Mouse (Mus musculus): ENCODE data around the gene Lpcat1. TPM values are rescaled to one million over a fixed set of nuclear protein-coding genes. Genes with fewer than 3 reads are reported as not detected.
A peak's percentile ranks its signal among the peaks of the same experiment; 100 is the strongest.

The Lpcat1 gene
- polyA plus RNA-seq, 1 experiment from 2014 or later, result 73.9 TPM

GRCm38 (mm10) chr13:73459189-73459850 is 7.7 kb upstream of the Lpcat1 start:
- CTCF ChIA-PET, result no interaction called here
- DNase-seq (ENCODE audit: low read depth, low spot score) (no peak), ATAC-seq (no peak)
- no peaks in the 10 kb centered on the region for H3K27me3 ChIP-seq
- POLR2A ChIA-PET, result interaction anchor here (0.6 kb wide), 1 partner anchor 20 kb away, joined by 3 read pairs; no protein-coding TSS in a partner anchor
- in situ Hi-C loops (cut with MboI; ENCODE audit: low pct_unique_long_range_greater_than_20kb), result no loop called here
- no peak for TF ChIP-seq CTCF (IDR thresholded peaks at IDR 0.05)

- POLR2A ChIA-PET, result no interaction called here
- TF ChIP-seq CTCF (IDR thresholded peaks at IDR 0.05), result no peak
- DNase-seq (ENCODE audit: low read depth, low spot score), result no peak
- H3K27me3 ChIP-seq, result no peaks in the 10 kb centered on the region
- CTCF ChIA-PET, result no interaction called here
- in situ Hi-C loops (cut with MboI; ENCODE audit: low pct_unique_long_range_greater_than_20kb), result no loop called here
- no peak for ATAC-seq
Observed at GRCm38 (mm10) chr13:73461551-73461950, 5.4 kb upstream of the Lpcat1 start.

- in situ Hi-C loops (cut with MboI; ENCODE audit: low pct_unique_long_range_greater_than_20kb), result loop anchor here (5.0 kb wide), 1 partner anchor 38 kb away; no protein-coding TSS in a partner anchor
- H3K27me3 ChIP-seq, result no peaks in the 10 kb centered on the region
- no peak for TF ChIP-seq CTCF (IDR thresholded peaks at IDR 0.05)
- CTCF ChIA-PET, result interaction anchor here (1.1 to 2.7 kb wide), 6 partner anchors 10 to 39 kb away, joined by 3 to 10 read pairs (median 6); no protein-coding TSS in a partner anchor
- POLR2A ChIA-PET, result no interaction called here
- ATAC-seq, result no peak
- DNase-seq (ENCODE audit: low read depth, low spot score), result no peak
Observed at GRCm38 (mm10) chr13:73465156-73465555, 1.8 kb upstream of the Lpcat1 start.

GRCm38 (mm10) chr13:73466411-73466810 is 586 bp upstream of the Lpcat1 start:
- no peak for DNase-seq (ENCODE audit: low read depth, low spot score)
- ChIA-PET POLR2A (interaction anchor here (0.7 to 2.0 kb wide), 3 partner anchors 25 to 263 kb away, joined by 5 to 8 read pairs (median 7); no protein-coding TSS in a partner anchor), CTCF (interaction anchor here (1.0 to 2.7 kb wide), 7 partner anchors 11 to 40 kb away, joined by 3 to 10 read pairs (median 5); no protein-coding TSS in a partner anchor)
- in situ Hi-C loops (cut with MboI; ENCODE audit: low pct_unique_long_range_greater_than_20kb), result loop anchor here (5.0 kb wide), 1 partner anchor 39 kb away; no protein-coding TSS in a partner anchor
- no peak for TF ChIP-seq CTCF (IDR thresholded peaks at IDR 0.05)
- no peaks in the 10 kb centered on the region for H3K27me3 ChIP-seq
- no peak for ATAC-seq

GRCm38 (mm10) chr13:73467421-73468237 is 632 bp downstream of the Lpcat1 start:
- no peak for TF ChIP-seq CTCF (IDR thresholded peaks at IDR 0.05)
- ChIA-PET POLR2A (interaction anchor here (2.0 kb wide), 1 partner anchor 36 kb away, joined by 8 read pairs; no protein-coding TSS in a partner anchor), CTCF (interaction anchor here (1.0 to 2.7 kb wide), 5 partner anchors 9 to 42 kb away, joined by 3 to 6 read pairs (median 5); no protein-coding TSS in a partner anchor)
- DNase-seq (ENCODE audit: low read depth, low spot score) (no peak), ATAC-seq (peak; percentile 59)
- in situ Hi-C loops (cut with MboI; ENCODE audit: low pct_unique_long_range_greater_than_20kb), result loop anchor here (5.0 kb wide), 1 partner anchor 40 kb away; no protein-coding TSS in a partner anchor
- no peaks in the 10 kb centered on the region for H3K27me3 ChIP-seq

- CTCF ChIA-PET, result interaction anchor here (0.9 to 1.0 kb wide), 2 partner anchors 35 to 43 kb away, joined by 3 read pairs; no protein-coding TSS in a partner anchor
- ATAC-seq (no peak), DNase-seq (ENCODE audit: low read depth, low spot score) (no peak)
- POLR2A ChIA-PET, result no interaction called here
- in situ Hi-C loops (cut with MboI; ENCODE audit: low pct_unique_long_range_greater_than_20kb), result loop anchor here (5.0 kb wide), 1 partner anchor 42 kb away; no protein-coding TSS in a partner anchor
- no peaks in the 10 kb centered on the region for H3K27me3 ChIP-seq
- no peak for TF ChIP-seq CTCF (IDR thresholded peaks at IDR 0.05)
Observed at GRCm38 (mm10) chr13:73468834-73469233, 1.8 kb downstream of the Lpcat1 start.

- no peak for TF ChIP-seq CTCF (IDR thresholded peaks at IDR 0.05)
- CTCF ChIA-PET, result interaction anchor here (0.9 to 1.0 kb wide), 2 partner anchors 36 to 44 kb away, joined by 3 read pairs; no protein-coding TSS in a partner anchor
- H3K27me3 ChIP-seq, result no peaks in the 10 kb centered on the region
- POLR2A ChIA-PET, result no interaction called here
- DNase-seq (ENCODE audit: low read depth, low spot score), result no peak
- ATAC-seq, result no peak
- in situ Hi-C loops (cut with MboI; ENCODE audit: low pct_unique_long_range_greater_than_20kb), result loop anchor here (5.0 kb wide), 1 partner anchor 42 kb away; no protein-coding TSS in a partner anchor
Observed at GRCm38 (mm10) chr13:73469257-73469967, 2.4 kb downstream of the Lpcat1 start.

- ChIA-PET POLR2A (no interaction called here), CTCF (interaction anchor here (0.8 to 1.2 kb wide), 3 partner anchors 23 to 48 kb away, joined by 3 to 5 read pairs (median 3); no protein-coding TSS in a partner anchor)
- H3K27me3 ChIP-seq, result no peaks in the 10 kb centered on the region
- no peak for TF ChIP-seq CTCF (IDR thresholded peaks at IDR 0.05)
- in situ Hi-C loops (cut with MboI; ENCODE audit: low pct_unique_long_range_greater_than_20kb), result no loop called here
- ATAC-seq, result no peak
- DNase-seq (ENCODE audit: low read depth, low spot score), result no peak
Observed at GRCm38 (mm10) chr13:73472481-73472880, 5.5 kb downstream of the Lpcat1 start.

- H3K27me3 ChIP-seq, result no peaks in the 10 kb centered on the region
- CTCF ChIA-PET, result interaction anchor here (1.0 to 1.3 kb wide), 4 partner anchors 21 to 39 kb away, joined by 3 to 4 read pairs (median 3); no protein-coding TSS in a partner anchor
- no peak for TF ChIP-seq CTCF (IDR thresholded peaks at IDR 0.05)
- DNase-seq (ENCODE audit: low read depth, low spot score), result no peak
- ATAC-seq, result no peak
- in situ Hi-C loops (cut with MboI; ENCODE audit: low pct_unique_long_range_greater_than_20kb), result no loop called here
- POLR2A ChIA-PET, result interaction anchor here (1.2 kb wide), 1 partner anchor 42 kb away, joined by 3 read pairs; no protein-coding TSS in a partner anchor
Observed at GRCm38 (mm10) chr13:73473746-73474145, 6.7 kb downstream of the Lpcat1 start.

Measured in Patski (cell line).